Mouse (Mus musculus): ENCODE measurements around the gene H2-DMb2.

- TF ChIP-seq CTCF (IDR thresholded peaks at IDR 0.05; ENCODE audit: low read depth) = no peak
- no peak for TF ChIP-seq EP300 (optimal IDR thresholded peaks at IDR 0.05)
Observed at GRCm38 (mm10) chr17:34188010-34188409, 44.9 kb downstream of the H2-DMb2 start.
